Mouse (Mus musculus) kidney, embryonic 14.5 days (tissue): ENCODE measurements around the gene Zdhhc19. TPM values are rescaled to one million over a fixed set of nuclear protein-coding genes. Genes with fewer than 3 reads are reported as not detected.
A peak's percentile ranks its signal among the peaks of the same experiment; 100 is the strongest.

Source experiments
- ATAC-seq: fragments of 200-750 bp; cut with Nextera tagmentation; 2 replicates; pipeline ENCODE4 v1.8.0; 2017; ENCODE audit warnings: moderate number of reproducible peaks, mild to moderate bottlenecking, moderate TSS enrichment, moderate library complexity; ENCODE audit not compliant: low FRiP score, low TSS enrichment
- H3K27ac ChIP-seq: fragments of 300-500 bp; sonication (generic); 2 replicates; pipeline ENCODE4 v1.5.1; 2014; ENCODE audit warnings: low read depth, mild to moderate bottlenecking, low read length, moderate library complexity, mixed read lengths
- H3K27me3 ChIP-seq: fragments of 300-500 bp; sonication (generic); 2 replicates; pipeline ENCODE4 v1.6.1; 2014; ENCODE audit warnings: mild to moderate bottlenecking, low read length; ENCODE audit not compliant: control insufficient read depth, insufficient read depth
- H3K36me3 ChIP-seq: fragments of 300-500 bp; sonication (generic); 2 replicates; pipeline ENCODE4 v1.6.1; 2014; ENCODE audit warnings: low read length, mixed read lengths; ENCODE audit not compliant: control insufficient read depth, insufficient read depth
- H3K4me1 ChIP-seq: fragments of 300-500 bp; sonication (generic); 2 replicates; pipeline ENCODE4 v1.6.1; 2014; ENCODE audit warnings: low read length, mixed read lengths; ENCODE audit not compliant: control insufficient read depth, insufficient read depth
- H3K4me2 ChIP-seq: fragments of 300-500 bp; sonication (generic); replicated peaks from 2 replicates; pipeline ENCODE4 v1.6.1; 2014; ENCODE audit warnings: low read depth, mild to moderate bottlenecking, low read length
- H3K4me3 ChIP-seq: fragments of 300-500 bp; sonication (generic); 2 replicates; pipeline ENCODE4 v1.5.1; 2014; ENCODE audit warnings: mild to moderate bottlenecking, low read length
- H3K9ac ChIP-seq: fragments of 300-500 bp; sonication (generic); 2 replicates; pipeline ENCODE4 v1.6.1; 2014; ENCODE audit warnings: low read depth, mild to moderate bottlenecking, low read length, moderate library complexity
- H3K9me3 ChIP-seq: fragments of 300-500 bp; sonication (generic); 2 replicates; pipeline ENCODE4 v1.6.1; 2016; ENCODE audit warnings: low read length; ENCODE audit not compliant: control insufficient read depth
- WGBS: fragments of 180-500 bp; shearing (Covaris S2); extraction: QIAGEN DNeasy Blood & Tissue Kit; methylation state at CpG from one replicate; pipeline ENCODE4 v1.1.7; 2014; 5-methylcytosine and 5-hydroxymethylcytosine counted together
- polyA plus RNA-seq: library from polyadenylated mRNA; unstranded; fragments of >200 nt; fragmentation: Nextera tagmentation; extraction: Ambion mirVana; gene quantifications from 2 replicates; pipeline ENCODE4 v1.2.1, GENCODE M21; 2014

The Zdhhc19 gene
- polyA plus RNA-seq, 1 experiment from 2014 or later: not detected

DNA sequence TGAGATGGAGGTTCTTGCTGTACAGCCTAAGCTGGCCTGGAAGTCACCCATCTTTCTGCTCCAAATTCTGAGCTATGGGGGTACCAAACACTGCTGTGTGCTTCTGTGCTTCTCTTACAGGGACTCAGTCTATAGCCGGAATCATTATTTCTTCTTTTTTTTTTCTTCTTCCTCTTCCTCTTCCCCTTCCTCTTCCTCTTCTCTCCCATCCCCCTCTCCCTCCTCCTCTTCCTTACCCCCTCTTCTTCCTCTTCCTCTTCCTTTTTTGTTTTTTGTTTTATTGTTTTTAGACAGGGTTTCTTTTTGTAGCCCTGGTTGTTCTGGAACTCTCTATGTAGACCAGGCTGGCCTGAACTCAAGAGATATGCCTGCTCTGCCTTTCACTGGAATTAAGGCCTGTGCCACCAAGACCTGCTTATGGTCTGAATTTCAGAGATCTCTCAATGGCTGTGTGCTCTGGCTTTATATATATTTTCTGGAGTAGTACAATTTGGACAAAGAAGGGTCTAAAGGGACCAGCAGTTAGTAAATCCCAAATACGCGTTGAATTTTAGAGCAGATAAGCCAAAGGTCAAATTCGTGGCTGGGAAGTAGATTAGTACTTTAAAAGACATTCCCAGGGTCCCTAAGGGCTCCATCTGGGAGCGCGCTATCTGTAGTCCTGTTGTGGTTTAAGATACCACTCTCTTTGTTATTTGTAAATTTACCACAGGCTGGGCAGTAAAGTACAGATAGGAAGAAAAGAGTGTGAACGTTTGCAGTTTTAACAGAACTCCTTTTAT, 111.7 kb downstream of the Zdhhc19 start:
- Histone ChIP-seq H3K9me3 (no peaks in the 10 kb centered on the region), H3K27ac (peak overlapping the region; percentile 92), H3K4me1 (peaks cover 17% of the 10 kb centered on the region; the same call in 1 of the 2 replicates), H3K4me2 (peak overlapping the region; percentile 79), H3K36me3 (no peaks in the 10 kb centered on the region), H3K4me3 (peak overlapping the region; percentile 89), H3K9ac (peak overlapping the region; percentile 25; the same call in 1 of the 2 replicates), H3K27me3 (no peaks in the 10 kb centered on the region)
- no peak for ATAC-seq
- WGBS: 46% methylated on average over 7 of the region's 7 CpGs

DNA sequence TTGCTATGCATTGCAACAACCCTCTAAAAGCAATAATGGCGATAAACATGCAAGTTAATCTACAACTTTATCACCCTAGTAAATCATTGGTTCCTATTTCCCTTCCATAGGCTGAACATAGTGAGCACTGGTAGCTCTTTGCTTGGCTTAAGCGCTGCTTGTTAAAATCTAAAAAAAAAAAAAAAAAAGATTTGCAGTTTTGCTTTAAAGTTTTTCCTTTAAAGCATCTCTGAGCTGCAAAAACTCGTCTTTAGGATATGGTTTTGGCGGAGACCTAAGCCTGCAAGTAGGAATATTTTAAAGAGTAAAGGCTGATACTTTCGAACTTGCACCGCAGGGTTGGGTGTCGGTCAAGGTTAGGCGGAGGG, 112.3 kb downstream of the Zdhhc19 start:
- H3K9ac ChIP-seq: peak overlapping the region; percentile 25; the same call in 1 of the 2 replicates
- H3K27ac ChIP-seq: peak overlapping the region; percentile 92
- 8% methylated on average over 8 of the region's 8 CpGs for WGBS
- H3K9me3 ChIP-seq: no peaks in the 10 kb centered on the region
- no peaks in the 10 kb centered on the region for H3K36me3 ChIP-seq
- H3K27me3 ChIP-seq: no peaks in the 10 kb centered on the region
- peak overlapping the region; percentile 89 for H3K4me3 ChIP-seq
- peak overlapping the region; percentile 79 for H3K4me2 ChIP-seq
- peaks cover 17% of the 10 kb centered on the region; the same call in 1 of the 2 replicates for H3K4me1 ChIP-seq
- no peak for ATAC-seq

DNA sequence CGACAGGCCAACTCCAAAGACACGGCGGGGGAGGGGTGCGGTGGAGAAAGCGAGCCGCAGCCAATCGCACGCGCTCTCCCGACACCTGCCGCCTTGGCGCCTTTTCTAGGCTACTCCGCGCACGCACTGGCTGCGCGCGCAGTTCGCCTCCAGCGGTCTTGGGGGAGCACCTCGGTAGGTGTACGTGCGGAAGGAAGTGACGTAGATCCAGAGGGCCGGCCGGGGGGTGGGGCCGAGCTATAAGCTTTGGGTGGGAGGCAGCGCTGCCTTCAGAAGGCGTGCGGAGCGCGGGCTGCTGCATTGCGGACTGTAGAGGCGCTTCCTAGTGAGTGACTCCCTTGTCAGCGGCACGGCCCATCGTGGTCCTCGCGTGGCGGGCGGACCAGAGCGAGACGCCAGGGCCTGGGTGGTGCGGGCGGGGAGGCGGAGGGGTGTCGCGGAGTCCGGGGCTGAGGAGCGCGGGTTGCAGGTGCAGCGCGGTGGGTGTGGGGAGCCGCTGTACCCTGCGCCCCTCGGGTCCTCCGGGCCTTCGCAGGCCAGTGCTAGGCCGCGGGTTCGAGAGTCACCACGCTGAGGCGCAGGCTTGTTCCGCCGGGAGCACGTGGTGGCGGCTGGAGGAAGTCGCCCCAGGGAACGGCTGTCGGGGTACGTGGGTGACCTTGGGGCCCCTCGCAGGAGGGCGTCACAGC, 112.8 kb downstream of the Zdhhc19 start, which contains the start of gene Tfrc:
Gene Tfrc, plus strand, starts transcription at position 209 of the 689 bp plus-strand sequence.
- under 1% methylated on average over 64 of the region's 73 CpGs for WGBS
- Histone ChIP-seq H3K4me2 (peak within 1 kb of the TSS; percentile 79), H3K9ac (peak within 1 kb of the TSS; percentile 83), H3K4me1 (peaks cover 17% of the 10 kb centered on the region; the same call in 1 of the 2 replicates), H3K27me3 (no peaks in the 10 kb centered on the region), H3K36me3 (peaks cover 3% of the 10 kb centered on the region; the same call in 1 of the 2 replicates), H3K27ac (peak within 1 kb of the TSS; percentile 92), H3K9me3 (no peaks in the 10 kb centered on the region), H3K4me3 (peak within 1 kb of the TSS; percentile 89)
- peak; percentile 98 for ATAC-seq

DNA sequence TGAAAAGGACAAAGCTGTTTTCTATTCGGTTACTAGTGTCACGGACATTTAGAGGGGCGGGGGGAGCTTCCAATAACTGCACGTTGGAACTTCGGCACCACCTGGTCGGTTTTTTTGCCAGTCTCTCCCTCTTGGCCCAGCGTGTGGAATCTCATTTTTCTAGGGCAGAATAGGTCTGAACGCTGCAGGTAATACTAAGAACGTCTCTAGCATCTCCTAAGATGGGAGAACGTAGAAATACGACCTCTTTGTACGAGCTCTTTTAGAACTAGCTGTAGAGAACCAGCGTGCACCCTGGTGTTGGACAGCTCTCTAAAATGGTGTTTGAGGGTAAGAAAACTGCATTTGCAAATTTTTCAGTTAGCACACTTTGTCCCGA, 113.3 kb downstream of the Zdhhc19 start:
- Histone ChIP-seq H3K9me3 (no peaks in the 10 kb centered on the region), H3K27ac (peak overlapping the region; percentile 92), H3K36me3 (peaks cover 4% of the 10 kb centered on the region; the same call in 1 of the 2 replicates), H3K9ac (peak overlapping the region; percentile 83), H3K27me3 (no peaks in the 10 kb centered on the region), H3K4me3 (peak overlapping the region; percentile 89), H3K4me2 (peak overlapping the region; percentile 79), H3K4me1 (peaks cover 17% of the 10 kb centered on the region; the same call in 1 of the 2 replicates)
- no peak for ATAC-seq
- under 1% methylated on average over 14 of the region's 14 CpGs for WGBS

DNA sequence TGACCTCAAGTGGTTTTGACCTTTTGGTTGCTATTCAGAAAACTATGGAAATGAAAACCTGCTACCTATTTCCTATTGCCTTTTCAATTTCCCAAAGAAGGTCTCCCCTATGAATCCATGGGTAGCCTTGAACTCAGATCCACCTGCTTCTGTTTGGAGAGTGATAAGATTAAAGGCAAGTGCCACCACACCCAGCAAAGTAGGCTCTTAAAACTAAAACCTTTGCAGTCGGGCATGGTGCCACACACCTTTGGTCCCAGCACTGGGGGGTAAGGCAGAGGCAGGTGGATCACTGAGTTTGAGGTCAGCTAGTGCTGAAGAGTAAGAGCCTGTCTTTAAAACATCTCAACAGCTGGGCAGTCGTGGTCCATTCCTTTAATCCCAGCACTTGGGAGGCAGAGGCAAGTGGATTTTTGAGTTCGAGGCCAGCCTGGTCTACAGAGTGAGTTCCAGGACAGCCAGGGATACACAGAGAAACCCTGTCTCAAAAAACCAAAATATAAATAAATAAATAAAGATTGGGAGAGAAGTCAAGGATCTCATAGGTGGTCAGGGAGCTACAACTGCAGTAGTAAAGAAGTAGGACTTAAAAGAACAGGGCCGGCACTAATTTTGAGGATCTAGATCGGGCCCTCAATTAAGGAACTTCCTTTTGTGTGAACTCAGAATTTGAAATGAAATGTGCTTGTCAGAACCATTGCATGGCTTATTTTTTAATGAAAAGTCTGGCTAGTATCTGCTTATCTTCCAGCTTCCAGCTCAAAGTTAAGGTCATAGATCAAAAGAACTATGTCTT, 114.6 kb downstream of the Zdhhc19 start:
- Histone ChIP-seq H3K27me3 (no peaks in the 10 kb centered on the region), H3K9ac (0 out of 2 replicates have a peak overlapping the region, but pooled peaks have one; percentile 83), H3K36me3 (peaks cover 15% of the 10 kb centered on the region; the same call in 1 of the 2 replicates), H3K4me2 (peak overlapping the region; percentile 79), H3K4me3 (peak overlapping the region; percentile 89; the same call in 1 of the 2 replicates), H3K9me3 (no peaks in the 10 kb centered on the region), H3K4me1 (peaks cover 17% of the 10 kb centered on the region; the same call in 1 of the 2 replicates), H3K27ac (no peak overlapping the region)
- 78% methylated on average over 5 of the region's 5 CpGs for WGBS
- no peak for ATAC-seq

Other genes starting within 250 kb of the Zdhhc19 start
- 10.8 and 14.5 TPM in 2 replicates for gene Fbxo45, start 249.1 kb upstream of the Zdhhc19 start, polyA plus RNA-seq
- gene Wdr53, start 249.0 kb upstream of the Zdhhc19 start, polyA plus RNA-seq: 17.7 and 22.4 TPM in 2 replicates
- gene Smco1, start 224.8 kb upstream of the Zdhhc19 start, polyA plus RNA-seq: not detected in 2 replicates
- 25.6 and 32.6 TPM in 2 replicates for gene Rnf168, start 218.8 kb upstream of the Zdhhc19 start, polyA plus RNA-seq
- gene Ubxn7, start 164.0 kb upstream of the Zdhhc19 start, polyA plus RNA-seq: 18.4 and 30.3 TPM in 2 replicates
- gene Tm4sf19, start 95.8 kb upstream of the Zdhhc19 start, polyA plus RNA-seq: not detected in 2 replicates
- 32.5 and 37.8 TPM in 2 replicates for gene Tctex1d2, start 76.6 kb upstream of the Zdhhc19 start, polyA plus RNA-seq
- 16.5 and 40.6 TPM in 2 replicates for gene Pcyt1a, start 65.3 kb upstream of the Zdhhc19 start, polyA plus RNA-seq
- gene Slc51a, start 8.4 kb upstream of the Zdhhc19 start, polyA plus RNA-seq: 0.33 and 0.49 TPM in 2 replicates
- gene Tfrc, start 112.7 kb downstream of the Zdhhc19 start, polyA plus RNA-seq: 38.1 and 62.0 TPM in 2 replicates
- gene Tnk2, start 147.6 kb downstream of the Zdhhc19 start, polyA plus RNA-seq: 10.7 and 11.0 TPM in 2 replicates
- gene Muc4, start 239.6 kb downstream of the Zdhhc19 start, polyA plus RNA-seq: 0.27 TPM in 1 of 2 replicates, not detected in the other